Mouse (Mus musculus): Measurements from ENCODE around the gene Mthfd1l. TPM values are rescaled to one million over a fixed set of nuclear protein-coding genes. Genes with fewer than 3 reads are reported as not detected.

Mthfd1l gene
- total RNA-seq, 2 experiments from 2014 or later, result 14.6 to 15.1 TPM

- intact Hi-C loops (cut with DNase I), result no loop called here
- no peak for DNase-seq (ENCODE audit: extremely low spot score in 1 of 2, low spot score in 2 of 2)
Observed at GRCm38 (mm10) chr10:4028851-4029442, 56.0 kb downstream of the Mthfd1l start.

DNA sequence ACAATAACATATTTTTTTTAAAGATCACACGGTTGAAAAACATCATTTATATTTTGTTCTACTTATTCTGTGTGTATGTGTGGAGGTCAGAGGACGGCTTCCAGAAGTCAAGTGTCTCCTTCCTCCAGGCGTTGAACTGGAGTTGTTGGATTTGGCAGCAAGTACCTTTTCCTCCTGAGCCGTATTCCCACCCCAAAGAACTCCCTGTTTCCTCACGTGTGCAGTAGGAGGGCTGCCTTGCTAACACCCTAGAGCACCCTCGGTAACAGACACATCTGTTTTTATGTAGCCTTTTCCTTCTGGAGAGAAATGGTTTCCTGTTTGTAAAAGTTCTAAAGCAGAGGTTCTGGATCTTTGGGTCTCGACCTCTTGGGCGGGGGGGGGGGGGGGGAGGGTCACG, 60.8 kb downstream of the Mthfd1l start:
- intact Hi-C loops (cut with DNase I), result no loop called here
- no peak for DNase-seq (ENCODE audit: extremely low spot score in 1 of 2, low spot score in 2 of 2)

DNA sequence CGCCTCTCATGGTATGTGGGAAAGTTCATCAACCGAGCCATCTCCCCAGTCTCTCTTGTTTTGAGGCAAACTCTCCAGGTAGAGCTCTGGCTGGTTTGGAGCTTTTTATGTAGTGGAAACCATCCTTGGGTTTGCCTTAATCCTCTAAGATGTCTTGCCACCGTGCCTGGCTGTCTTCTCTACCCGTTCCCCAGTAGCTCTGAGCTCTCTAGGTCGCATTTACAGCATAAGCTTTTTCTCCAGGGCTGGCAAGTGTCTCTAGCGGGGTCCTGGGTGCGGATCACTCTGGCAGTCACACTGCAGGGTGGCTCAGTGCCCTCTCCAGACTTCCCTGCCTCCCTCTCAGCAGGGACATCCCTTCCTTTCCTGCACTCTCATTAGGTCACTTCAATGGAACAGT, 63.6 kb downstream of the Mthfd1l start:
- intact Hi-C loops (cut with DNase I), result loop anchor here (5.0 kb wide), 1 partner anchor 296 kb away; no protein-coding TSS in a partner anchor
- no peak for DNase-seq (ENCODE audit: extremely low spot score in 1 of 2, low spot score in 2 of 2)

DNA sequence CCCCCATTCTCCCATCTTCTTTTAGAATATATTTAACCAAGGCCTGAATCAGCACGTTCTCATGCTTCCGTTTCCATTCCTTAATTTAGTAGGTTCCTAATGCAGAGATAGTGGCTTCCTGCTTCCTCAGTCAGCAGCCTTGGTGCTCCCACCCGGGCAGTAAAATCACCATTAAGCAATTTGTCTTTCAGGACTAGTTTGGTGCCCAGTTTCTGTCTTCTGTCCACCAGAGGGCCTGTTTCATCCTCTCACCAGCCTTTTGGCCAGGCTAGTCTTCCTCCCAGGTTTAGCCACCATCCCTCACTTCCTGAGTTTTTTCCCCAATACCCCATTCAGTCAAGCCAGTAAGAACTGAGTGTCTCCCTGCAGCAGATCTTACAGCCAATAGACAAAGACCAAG, 64.1 kb downstream of the Mthfd1l start:
- DNase-seq (ENCODE audit: extremely low spot score in 1 of 2, low spot score in 2 of 2), result peak in 1 of 2 experiments; percentile 12
- intact Hi-C loops (cut with DNase I), result loop anchor here (5.0 kb wide), 1 partner anchor 295 kb away; no protein-coding TSS in a partner anchor

DNA sequence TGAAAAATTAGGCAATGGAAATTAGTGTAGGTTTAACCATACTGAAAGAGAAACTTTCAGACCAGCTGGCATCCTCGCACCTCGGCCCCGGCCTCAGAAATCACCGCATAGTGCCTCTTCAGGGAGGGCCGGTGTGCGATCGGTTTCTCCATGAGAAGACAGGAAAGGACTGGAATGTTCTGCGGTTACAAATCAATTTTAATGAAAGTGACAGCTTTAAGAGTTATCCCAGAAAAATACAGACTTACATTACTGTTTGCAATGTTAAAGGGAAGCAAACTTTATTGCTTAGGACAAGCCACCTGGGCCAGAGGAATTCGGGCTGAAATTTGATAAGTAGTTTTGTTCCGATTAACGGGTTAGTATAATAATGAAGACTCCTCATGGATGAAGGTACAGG, 65.7 kb downstream of the Mthfd1l start:
- intact Hi-C loops (cut with DNase I), result loop anchor here (5.0 kb wide), 1 partner anchor 294 kb away; no protein-coding TSS in a partner anchor
- DNase-seq (ENCODE audit: extremely low spot score in 1 of 2, low spot score in 2 of 2), result no peak

DNA sequence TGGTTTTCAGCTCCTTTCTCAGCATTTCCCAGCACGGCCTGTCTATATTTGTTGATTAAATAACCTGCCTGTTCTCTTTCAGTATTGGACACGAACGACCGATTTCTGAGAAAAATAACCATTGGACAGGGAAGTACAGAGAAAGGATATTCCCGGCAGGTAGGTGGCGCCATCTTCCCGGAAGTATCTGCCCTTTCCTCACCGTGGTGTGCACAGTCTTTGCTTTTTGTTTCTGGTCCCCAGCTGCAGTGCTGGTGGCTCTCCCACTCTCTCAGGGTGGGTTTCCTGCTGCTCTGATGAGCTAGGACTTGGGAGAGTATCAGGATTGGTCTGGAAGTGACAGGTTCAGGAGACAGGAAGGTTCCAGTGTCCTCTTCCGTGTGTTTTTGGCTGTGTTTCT, 68.8 kb downstream of the Mthfd1l start:
- DNase-seq (ENCODE audit: extremely low spot score in 1 of 2, low spot score in 2 of 2), result peak; percentile 7 to 67
- intact Hi-C loops (cut with DNase I), result no loop called here

DNA sequence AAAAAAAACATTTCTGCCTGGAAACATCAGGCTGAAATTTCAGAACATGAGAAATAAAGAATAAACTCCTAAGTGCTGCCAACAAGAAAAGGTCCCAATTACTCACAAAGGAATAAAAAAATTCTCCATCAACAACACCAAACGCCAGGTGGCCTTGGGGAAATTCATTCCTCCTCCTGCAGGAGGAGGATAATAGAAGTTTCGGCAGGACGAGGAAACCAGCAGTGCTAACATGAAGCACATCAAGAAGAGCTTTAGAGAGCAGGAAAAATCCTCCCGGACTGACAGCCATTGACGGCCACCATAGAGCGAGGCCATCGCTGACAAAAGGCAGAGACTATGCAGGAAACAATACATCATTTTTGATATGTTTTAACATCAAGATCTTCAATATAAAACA, 71.5 kb downstream of the Mthfd1l start:
- intact Hi-C loops (cut with DNase I), result no loop called here
- DNase-seq (ENCODE audit: extremely low spot score in 1 of 2, low spot score in 2 of 2), result no peak

DNA sequence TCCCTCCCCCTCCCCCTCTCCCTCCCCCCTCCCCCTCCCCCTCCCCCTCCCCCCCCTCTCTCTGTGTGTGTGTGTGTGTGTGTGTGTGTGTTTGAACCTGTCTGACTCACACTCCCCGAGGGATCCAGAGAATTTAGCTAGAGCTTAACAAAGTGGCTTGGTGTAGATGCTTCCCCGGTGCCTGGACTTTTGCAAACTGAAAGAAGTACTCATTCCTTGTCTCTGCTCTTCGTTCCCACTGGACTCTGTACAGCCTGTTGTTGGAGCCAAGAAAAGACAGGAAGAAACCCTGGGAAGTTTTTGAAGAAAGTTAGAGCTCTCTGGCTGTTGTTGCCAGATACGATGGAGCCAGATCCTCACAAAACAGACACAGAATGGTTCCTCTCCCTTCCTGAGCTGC, 73.6 kb downstream of the Mthfd1l start:
- intact Hi-C loops (cut with DNase I), result no loop called here
- no peak for DNase-seq (ENCODE audit: extremely low spot score in 1 of 2, low spot score in 2 of 2)

DNA sequence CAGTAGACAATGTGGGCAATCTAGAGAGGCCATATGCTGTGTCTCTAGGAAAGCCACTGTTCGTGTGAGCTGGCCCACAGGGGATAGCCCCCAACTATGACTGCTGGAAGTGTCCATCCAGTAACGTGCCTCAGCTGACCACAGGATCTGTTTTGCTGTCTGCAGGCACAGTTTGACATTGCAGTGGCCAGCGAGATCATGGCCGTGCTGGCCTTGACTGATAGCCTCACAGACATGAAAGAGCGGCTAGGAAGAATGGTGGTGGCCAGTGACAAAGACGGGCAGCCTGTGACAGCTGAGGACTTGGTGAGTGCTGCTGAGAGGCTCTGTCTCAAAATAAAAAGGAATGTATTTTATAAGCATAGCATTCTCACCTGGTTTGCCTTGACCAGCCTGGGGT, 74.7 kb downstream of the Mthfd1l start:
- DNase-seq (ENCODE audit: extremely low spot score in 1 of 2, low spot score in 2 of 2), result no peak
- intact Hi-C loops (cut with DNase I), result no loop called here

- intact Hi-C loops (cut with DNase I), result no loop called here
- DNase-seq (ENCODE audit: extremely low spot score in 1 of 2, low spot score in 2 of 2), result no peak
Observed at GRCm38 (mm10) chr10:4050236-4050635, 77.3 kb downstream of the Mthfd1l start.

- intact Hi-C loops (cut with DNase I), result no loop called here
- no peak for DNase-seq (ENCODE audit: extremely low spot score in 1 of 2, low spot score in 2 of 2)
Observed at GRCm38 (mm10) chr10:4052711-4053110, 79.8 kb downstream of the Mthfd1l start.

DNA sequence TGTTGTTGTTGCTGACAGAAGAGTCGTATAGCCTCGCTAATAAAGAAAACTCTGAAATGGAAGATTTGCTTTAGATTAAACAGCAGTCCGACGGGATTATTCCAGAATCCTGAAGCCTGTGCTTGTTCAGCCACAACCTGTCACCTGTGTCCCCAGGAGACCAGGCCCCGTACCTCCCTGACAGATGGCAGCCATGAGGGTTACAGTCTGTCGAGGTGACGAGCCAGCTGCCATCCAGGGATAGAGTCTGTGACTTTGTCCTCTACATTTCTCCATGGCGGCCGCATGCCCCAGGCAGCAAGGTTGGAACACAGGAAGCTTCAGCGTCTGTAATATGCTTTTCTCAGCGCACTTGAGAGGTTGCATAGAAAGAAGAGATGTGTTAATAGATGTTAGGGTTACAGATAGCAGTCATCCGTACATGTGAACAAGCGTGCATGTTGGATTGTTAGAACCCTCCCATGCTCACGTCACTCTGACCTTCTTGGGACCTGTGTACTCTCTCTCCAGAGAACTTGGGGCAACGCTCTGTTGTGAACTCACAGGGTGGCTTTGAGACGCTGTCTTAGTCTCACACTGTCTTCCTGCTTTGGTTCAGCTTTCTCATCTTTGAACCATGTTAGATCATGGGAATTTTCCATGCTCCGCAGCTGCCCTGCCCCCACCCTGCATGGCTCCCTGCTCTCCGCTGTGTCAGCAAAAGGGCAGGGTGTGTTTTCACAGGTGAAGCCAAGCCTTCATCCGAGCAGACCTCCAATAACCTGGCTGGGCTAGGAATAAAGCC, 80.6 kb downstream of the Mthfd1l start:
- intact Hi-C loops (cut with DNase I), result no loop called here
- peak in 1 of 2 experiments; percentile 78 for DNase-seq (ENCODE audit: extremely low spot score in 1 of 2, low spot score in 2 of 2)

DNA sequence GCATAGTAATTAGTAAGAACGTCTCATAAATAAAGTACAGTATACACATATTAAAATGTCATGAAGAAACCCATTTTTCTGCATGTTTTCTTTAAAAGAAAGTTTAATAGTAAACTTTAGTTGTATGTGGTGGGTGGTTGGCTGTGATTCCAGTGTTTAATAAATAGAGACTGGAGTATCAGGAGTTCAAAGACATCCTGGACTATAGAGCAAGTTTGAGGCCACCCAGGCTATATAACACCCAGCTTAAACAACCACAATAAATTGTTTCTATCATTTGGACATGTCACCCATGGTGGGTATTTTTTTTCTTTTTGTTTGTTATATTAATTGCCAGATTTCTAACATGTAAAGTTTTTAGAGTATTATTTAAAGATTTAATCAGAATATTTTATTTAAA, 81.7 kb downstream of the Mthfd1l start:
- intact Hi-C loops (cut with DNase I), result no loop called here
- DNase-seq (ENCODE audit: extremely low spot score in 1 of 2, low spot score in 2 of 2), result no peak

- DNase-seq (ENCODE audit: extremely low spot score in 1 of 2, low spot score in 2 of 2), result no peak
- intact Hi-C loops (cut with DNase I), result no loop called here
Observed at GRCm38 (mm10) chr10:4057397-4057796, 84.5 kb downstream of the Mthfd1l start.

GRCm38 (mm10) chr10:4057832-4058231, 84.9 kb downstream of the Mthfd1l start:
- intact Hi-C loops (cut with DNase I), result no loop called here
- no peak for DNase-seq (ENCODE audit: extremely low spot score in 1 of 2, low spot score in 2 of 2)

GRCm38 (mm10) chr10:4061071-4061987, 88.4 kb downstream of the Mthfd1l start:
- intact Hi-C loops (cut with DNase I), result no loop called here
- no peak for DNase-seq (ENCODE audit: extremely low spot score in 1 of 2, low spot score in 2 of 2)

GRCm38 (mm10) chr10:4063537-4063936, 90.6 kb downstream of the Mthfd1l start:
- DNase-seq (ENCODE audit: extremely low spot score in 1 of 2, low spot score in 2 of 2), result peak in 1 of 2 experiments; percentile 43
- intact Hi-C loops (cut with DNase I), result no loop called here

DNA sequence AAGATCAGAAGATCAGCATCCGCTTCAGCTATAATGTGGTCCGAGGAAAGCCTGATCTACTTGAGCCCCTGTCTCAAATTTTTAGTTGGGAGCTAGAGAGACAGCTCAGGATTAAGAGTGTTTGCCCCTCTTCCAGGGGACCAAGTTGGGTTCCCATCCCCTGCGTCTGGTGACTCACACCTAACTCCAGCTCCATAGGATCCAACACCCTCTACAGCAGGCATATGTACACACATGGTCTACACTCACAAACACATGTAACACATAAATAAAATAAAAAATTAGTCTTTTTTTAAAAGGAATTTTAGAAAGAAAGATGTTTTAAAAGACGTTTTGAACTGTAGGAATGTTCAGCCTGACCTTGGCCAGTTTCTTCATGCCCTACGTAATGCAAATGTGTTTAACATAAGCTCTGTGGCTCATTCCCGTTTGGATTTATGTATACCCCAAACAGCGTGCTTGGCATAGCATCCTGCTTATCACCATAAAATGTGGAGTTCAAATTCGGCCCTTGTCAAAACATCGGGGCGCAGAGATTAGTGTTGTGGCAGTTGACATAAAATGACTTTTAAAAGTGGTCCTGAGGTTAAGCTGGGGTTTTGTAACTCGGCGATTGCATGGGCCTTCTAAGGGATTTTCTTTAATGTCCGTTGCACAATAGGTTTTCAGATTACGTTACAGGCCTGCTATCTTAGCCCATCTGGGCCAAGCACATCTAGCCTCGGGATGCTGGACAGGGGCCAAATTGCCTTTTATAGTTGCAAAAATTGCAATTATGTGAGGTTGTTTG, 92.6 kb downstream of the Mthfd1l start:
- no peak for DNase-seq (ENCODE audit: extremely low spot score in 1 of 2, low spot score in 2 of 2)
- intact Hi-C loops (cut with DNase I), result no loop called here
